Mouse (Mus musculus): Measurements from ENCODE around the gene Armh3. TPM values are rescaled to one million over a fixed set of nuclear protein-coding genes. Genes with fewer than 3 reads are reported as not detected.

Armh3 gene
- polyA plus RNA-seq, 1 experiment from 2014 or later: 10.1 TPM

DNA sequence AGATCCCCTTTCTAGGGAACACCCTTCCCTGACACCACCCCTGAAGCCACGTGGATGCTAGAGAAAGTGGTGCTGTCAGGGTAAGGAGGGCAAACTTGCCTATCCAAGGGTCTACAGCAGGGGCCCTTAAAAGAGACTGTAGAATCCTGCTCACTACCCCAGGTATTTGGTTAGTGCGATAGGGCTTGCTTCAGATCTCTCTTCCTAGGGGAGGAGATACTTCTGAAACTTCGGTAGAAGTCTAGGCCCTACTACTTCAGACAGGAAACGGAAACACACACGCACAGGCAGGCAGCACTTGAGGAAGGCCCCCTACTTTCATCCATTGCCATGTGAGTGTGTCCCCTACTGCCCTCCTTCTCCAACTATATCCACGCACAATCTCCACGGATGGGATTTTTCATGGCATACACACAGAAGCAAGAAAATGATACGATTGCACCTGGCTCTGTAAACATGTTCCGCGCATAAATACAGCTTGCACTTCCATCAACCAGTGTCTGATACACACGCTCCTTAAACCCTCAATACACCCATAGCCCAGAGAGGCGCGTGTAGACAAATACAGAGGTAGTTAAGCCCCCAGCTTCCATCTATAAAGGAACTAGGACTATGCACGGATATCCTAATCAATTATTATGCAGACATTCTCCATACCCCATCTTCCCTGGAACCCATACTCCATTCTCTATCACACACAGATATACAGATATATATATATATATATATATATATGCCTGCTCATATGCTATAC, 42.0 kb upstream of the Armh3 start:
- Histone ChIP-seq H3K4me2 (replicated peaks; ENCODE audit: low read depth) (peak overlapping the region; percentile 81), H3K9me3 (ENCODE audit: control insufficient read depth) (no peaks in the 10 kb centered on the region), H3K9ac (ENCODE audit: low read depth, low read length) (0 out of 2 replicates have a peak overlapping the region, but pooled peaks have one; percentile 0), H3K27me3 (replicated peaks; ENCODE audit: control insufficient read depth, insufficient read depth, low read length) (no peaks in the 10 kb centered on the region), H3K4me1 (replicated peaks; ENCODE audit: control insufficient read depth, insufficient read depth, low read length) (peaks cover 20% of the 10 kb centered on the region), H3K4me3 (ENCODE audit: low read depth, low read length) (peak overlapping the region; percentile 55; the same call in 1 of the 2 replicates), H3K27ac (ENCODE audit: low read depth, low read length) (peak overlapping the region; percentile 79), H3K36me3 (ENCODE audit: control insufficient read depth, insufficient read depth) (peaks cover 13% of the 10 kb centered on the region)
- no peak for ATAC-seq
- TF ChIP-seq CTCF (IDR thresholded peaks at IDR 0.05; ENCODE audit: low read depth): no peak
- 44% methylated on average over 14 of the region's 14 CpGs for WGBS

DNA sequence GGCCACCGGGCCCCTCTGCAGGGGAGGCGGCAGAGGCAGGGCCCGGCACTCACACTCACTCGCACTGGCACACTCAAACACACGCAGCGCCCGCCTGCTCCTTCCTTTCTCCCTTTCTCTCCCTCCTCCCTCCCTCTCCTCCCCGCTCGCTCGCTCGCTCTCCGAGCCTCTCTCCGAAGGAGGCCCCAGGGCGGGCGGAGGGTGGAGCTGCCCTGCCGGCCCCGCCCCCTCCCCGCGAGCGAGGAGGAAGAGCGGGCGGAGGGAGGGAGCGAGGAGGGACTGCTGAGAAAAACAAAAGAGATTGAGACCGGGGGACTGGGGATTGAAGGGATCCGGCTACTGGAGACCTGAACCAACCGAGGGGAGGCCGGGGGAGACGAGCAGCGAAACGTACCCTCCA, 41.2 kb upstream of the Armh3 start:
- Histone ChIP-seq H3K36me3 (ENCODE audit: control insufficient read depth, insufficient read depth) (peaks cover 21% of the 10 kb centered on the region), H3K27ac (ENCODE audit: low read depth, low read length) (peak overlapping the region; percentile 79), H3K4me2 (replicated peaks; ENCODE audit: low read depth) (peak overlapping the region; percentile 81), H3K27me3 (replicated peaks; ENCODE audit: control insufficient read depth, insufficient read depth, low read length) (no peaks in the 10 kb centered on the region), H3K4me3 (ENCODE audit: low read depth, low read length) (peak overlapping the region; percentile 55), H3K9me3 (ENCODE audit: control insufficient read depth) (no peaks in the 10 kb centered on the region), H3K9ac (ENCODE audit: low read depth, low read length) (peak overlapping the region; percentile 83), H3K4me1 (replicated peaks; ENCODE audit: control insufficient read depth, insufficient read depth, low read length) (peaks cover 20% of the 10 kb centered on the region)
- ATAC-seq: peak; percentile 82
- under 1% methylated on average over 25 of the region's 30 CpGs for WGBS
- TF ChIP-seq CTCF (IDR thresholded peaks at IDR 0.05; ENCODE audit: low read depth): no peak

- Histone ChIP-seq H3K4me2 (replicated peaks; ENCODE audit: low read depth) (peak overlapping the region; percentile 81), H3K4me1 (replicated peaks; ENCODE audit: control insufficient read depth, insufficient read depth, low read length) (peaks cover 20% of the 10 kb centered on the region), H3K4me3 (ENCODE audit: low read depth, low read length) (peak overlapping the region; percentile 55), H3K27me3 (replicated peaks; ENCODE audit: control insufficient read depth, insufficient read depth, low read length) (no peaks in the 10 kb centered on the region), H3K36me3 (ENCODE audit: control insufficient read depth, insufficient read depth) (peaks cover 27% of the 10 kb centered on the region), H3K27ac (ENCODE audit: low read depth, low read length) (peak overlapping the region; percentile 79), H3K9me3 (ENCODE audit: control insufficient read depth) (no peaks in the 10 kb centered on the region), H3K9ac (ENCODE audit: low read depth, low read length) (peak overlapping the region; percentile 83)
- TF ChIP-seq CTCF (IDR thresholded peaks at IDR 0.05; ENCODE audit: low read depth): no peak
- peak; percentile 14; the same call in 1 of the 2 replicates for ATAC-seq
- 0% methylated on average over 11 of the region's 17 CpGs for WGBS
These were observed 40.6 kb upstream of the Armh3 start for GRCm38 (mm10) chr19:46038851-46039260.

DNA sequence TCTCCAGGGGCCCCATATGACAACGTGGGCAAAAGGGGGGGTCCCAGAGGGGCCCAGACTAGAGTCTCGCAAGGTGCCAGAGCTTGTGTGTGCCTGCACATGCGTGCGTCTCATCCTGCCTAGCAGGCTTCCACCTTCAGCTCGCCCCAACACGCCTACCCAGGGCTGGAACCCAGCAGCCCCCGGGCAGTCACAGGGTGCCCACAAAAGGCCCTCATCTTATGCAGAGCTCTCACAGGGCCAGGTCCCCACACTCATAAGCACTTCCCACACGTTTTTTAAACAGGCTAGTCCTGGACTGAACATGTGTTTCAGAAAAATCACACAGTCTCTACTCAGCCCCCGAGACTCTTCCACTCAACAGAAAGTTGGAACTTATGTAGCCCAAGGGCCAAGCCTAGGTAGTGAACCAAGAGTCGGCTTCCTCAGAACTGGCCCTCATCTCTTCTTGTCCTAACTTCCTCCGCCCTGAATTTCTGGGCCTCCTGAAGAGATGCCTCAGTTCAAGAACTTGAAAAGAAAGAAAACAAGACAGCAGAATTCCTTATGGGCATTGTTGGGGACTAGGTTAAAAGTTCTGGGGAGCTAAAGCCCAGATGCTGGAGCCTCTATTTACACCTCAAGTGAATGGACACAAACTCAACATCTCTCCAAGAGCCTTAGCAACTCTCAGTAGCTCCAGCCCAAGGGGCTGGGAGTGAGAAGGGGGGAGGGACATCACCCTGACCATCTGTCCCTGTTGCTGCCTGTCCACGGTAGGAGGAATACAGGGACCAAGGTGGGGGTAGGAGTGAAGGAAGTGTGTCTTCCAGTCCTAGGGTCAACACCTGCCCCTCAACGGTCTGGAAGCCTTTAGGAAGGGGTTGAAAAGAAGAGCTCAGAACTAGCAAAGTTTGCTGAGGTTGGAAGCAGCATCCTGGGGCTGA, 39.9 kb upstream of the Armh3 start:
- H3K36me3 ChIP-seq (ENCODE audit: control insufficient read depth, insufficient read depth): peaks cover 33% of the 10 kb centered on the region
- peak overlapping the region; percentile 83 for H3K9ac ChIP-seq (ENCODE audit: low read depth, low read length)
- H3K27ac ChIP-seq (ENCODE audit: low read depth, low read length): no peak overlapping the region
- H3K4me2 ChIP-seq (replicated peaks; ENCODE audit: low read depth): peak overlapping the region; percentile 81
- ATAC-seq: no peak
- H3K9me3 ChIP-seq (ENCODE audit: control insufficient read depth): no peaks in the 10 kb centered on the region
- H3K27me3 ChIP-seq (replicated peaks; ENCODE audit: control insufficient read depth, insufficient read depth, low read length): no peaks in the 10 kb centered on the region
- H3K4me3 ChIP-seq (ENCODE audit: low read depth, low read length): peak overlapping the region; percentile 55
- peaks cover 20% of the 10 kb centered on the region for H3K4me1 ChIP-seq (replicated peaks; ENCODE audit: control insufficient read depth, insufficient read depth, low read length)
- no peak for TF ChIP-seq CTCF (IDR thresholded peaks at IDR 0.05; ENCODE audit: low read depth)
- 6% methylated on average over 13 of the region's 13 CpGs for WGBS

DNA sequence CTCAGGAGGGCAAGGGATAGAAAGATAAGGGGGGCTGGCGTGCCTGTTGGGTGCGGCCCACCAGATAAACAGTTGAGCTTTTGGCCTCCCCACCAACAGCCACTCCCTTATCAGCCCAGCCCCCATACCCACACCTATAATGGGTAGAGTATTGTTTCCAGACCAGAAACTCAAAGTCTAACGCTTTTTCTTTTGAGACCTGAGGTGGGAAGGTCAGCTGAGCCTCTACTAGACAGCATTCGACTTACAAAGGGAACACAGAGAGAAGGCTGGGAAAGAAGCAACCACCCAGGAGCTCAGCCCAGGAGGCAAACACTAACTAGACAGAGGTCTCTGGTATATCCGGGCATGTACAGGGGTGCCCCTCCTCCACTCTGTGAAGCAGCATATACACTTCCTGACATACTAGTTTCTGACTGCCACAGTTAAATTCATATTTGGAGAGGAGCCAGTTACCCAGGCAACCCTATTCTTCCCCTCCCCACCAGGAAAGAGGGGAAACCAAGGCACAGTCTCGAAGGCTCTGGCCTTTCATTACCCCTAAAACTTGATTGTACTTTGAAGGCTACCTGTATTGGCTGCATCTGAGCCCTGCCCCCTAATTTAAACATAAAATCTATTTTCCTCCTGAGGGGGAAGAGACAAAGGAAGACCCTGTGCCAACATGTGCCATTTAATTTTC, 39.1 kb upstream of the Armh3 start:
- 12% methylated on average over 6 of the region's 6 CpGs for WGBS
- Histone ChIP-seq H3K36me3 (ENCODE audit: control insufficient read depth, insufficient read depth) (peaks cover 40% of the 10 kb centered on the region), H3K27ac (ENCODE audit: low read depth, low read length) (no peak overlapping the region), H3K9me3 (ENCODE audit: control insufficient read depth) (no peaks in the 10 kb centered on the region), H3K27me3 (replicated peaks; ENCODE audit: control insufficient read depth, insufficient read depth, low read length) (no peaks in the 10 kb centered on the region), H3K4me2 (replicated peaks; ENCODE audit: low read depth) (peak overlapping the region; percentile 81), H3K4me3 (ENCODE audit: low read depth, low read length) (peak overlapping the region; percentile 55; the same call in 1 of the 2 replicates), H3K4me1 (replicated peaks; ENCODE audit: control insufficient read depth, insufficient read depth, low read length) (peaks cover 18% of the 10 kb centered on the region), H3K9ac (ENCODE audit: low read depth, low read length) (peak overlapping the region; percentile 83)
- no peak for TF ChIP-seq CTCF (IDR thresholded peaks at IDR 0.05; ENCODE audit: low read depth)
- ATAC-seq: no peak

Data from intestine, postnatal 0 days (tissue).